Mouse (Mus musculus) left cerebral cortex, adult 8-10 months (tissue): ENCODE measurements around the gene Tenm4. TPM values are rescaled to one million over a fixed set of nuclear protein-coding genes. Genes with fewer than 3 reads are reported as not detected.

Source experiments
- DNase-seq, 2 experiments: peaks; one replicate each; pipeline ENCODE4 v3.0.0; 2022; ENCODE audit warnings: low spot score in 2 of 2
- total RNA-seq, 4 experiments: library from RNA; stranded (reverse); gene quantifications; 2 replicates each; pipeline ENCODE4 v1.2.4; 2022

Tenm4 gene
- total RNA-seq, 4 experiments from 2014 or later: 118 to 143 (median 135) TPM

DNA sequence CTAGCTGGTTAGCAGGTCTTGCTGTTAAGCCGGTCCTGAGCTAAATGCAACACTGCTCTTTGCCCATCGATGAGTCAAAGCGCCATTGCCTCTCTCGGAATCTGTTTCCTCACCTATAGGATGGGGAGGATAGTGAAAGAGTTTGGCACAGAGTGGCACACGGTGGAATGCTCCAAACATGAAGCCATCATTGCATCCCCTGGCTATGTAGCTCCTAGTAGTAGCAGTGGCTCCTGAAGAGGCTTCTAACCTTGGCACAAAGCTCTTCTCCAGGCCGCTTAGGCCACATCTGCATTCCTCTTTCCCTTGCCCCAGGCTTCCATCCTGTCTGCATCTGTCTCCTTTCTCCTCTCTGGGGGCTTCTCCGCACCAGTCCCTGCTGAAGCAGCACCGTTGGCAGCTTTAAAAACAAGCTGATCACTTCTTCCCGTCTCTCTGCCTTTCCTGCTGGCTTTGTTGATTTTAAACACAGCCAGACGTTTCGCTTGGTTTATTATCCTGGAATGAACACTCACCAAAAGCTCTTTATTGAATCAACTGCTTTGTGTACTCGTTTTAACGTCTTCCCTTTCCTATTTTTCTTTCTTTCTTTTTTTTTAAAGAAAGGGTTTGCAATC, 626.8 kb downstream of the Tenm4 start:
- DNase-seq: no peak

DNA sequence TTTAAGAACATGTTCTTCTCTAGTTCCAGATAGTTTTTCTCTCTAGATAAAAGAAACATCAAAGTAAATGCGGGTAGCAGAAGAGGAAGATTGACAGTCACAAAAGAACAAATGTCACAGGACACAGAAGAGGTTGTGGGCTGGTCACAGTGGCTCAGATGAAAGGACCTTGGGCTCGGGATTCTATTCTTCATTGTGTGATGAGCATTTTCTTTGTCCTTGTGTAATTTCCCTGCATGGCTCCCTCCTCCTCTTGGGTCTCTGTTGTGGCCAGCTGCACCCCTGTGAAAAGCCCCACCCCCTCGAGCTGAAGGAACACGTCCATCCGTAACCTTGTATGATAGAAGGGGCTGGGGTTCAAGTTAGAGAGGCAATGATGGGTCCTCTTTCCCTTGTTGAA, 628.8 kb downstream of the Tenm4 start:
- DNase-seq: no peak

DNA sequence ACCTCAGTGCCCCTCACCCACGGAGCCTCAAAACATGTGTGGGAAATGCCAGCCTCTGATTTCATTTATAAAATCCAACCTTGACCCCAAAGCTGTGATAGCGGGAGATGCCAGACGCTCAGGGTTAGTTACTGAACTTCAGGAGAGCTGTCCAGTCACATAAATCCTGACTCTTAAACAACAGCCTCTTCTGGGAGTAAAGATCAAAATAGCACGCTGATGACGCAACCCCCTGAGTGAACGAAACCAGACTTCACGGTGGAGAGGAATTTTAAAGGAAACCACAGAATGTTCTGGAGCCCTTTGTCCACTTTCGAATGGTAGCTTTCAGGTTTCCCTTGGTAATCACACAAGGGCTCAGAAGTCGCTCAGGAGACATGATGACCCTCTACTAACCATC, 630.3 kb downstream of the Tenm4 start:
- no peak for DNase-seq

DNA sequence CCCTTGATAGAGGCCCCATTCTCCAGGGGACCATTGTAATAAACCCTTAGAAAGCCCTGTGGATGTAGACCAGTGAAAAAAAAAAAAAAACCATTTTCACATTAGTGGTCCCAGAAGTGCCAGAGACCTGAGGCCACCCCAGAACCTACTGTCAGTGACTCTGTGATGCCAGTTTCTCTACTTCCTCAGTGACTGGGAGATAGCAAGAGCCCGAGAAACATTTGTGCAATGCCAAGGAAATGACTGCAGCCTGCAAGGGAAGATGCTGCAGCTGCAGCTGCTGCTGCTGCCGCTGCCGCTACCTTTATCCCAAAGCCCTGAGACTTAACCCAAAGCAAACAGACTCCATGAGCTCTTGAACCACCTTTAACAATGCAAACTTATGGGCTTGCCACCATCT, 631.2 kb downstream of the Tenm4 start:
- no peak for DNase-seq

GRCm38 (mm10) chr7:96806561-96806960, 635.5 kb downstream of the Tenm4 start:
- DNase-seq: no peak

- DNase-seq: no peak
Measured at GRCm38 (mm10) chr7:96807281-96808058, 636.4 kb downstream of the Tenm4 start.

- no peak for DNase-seq
Measured at GRCm38 (mm10) chr7:96808059-96808646, 637.1 kb downstream of the Tenm4 start.

- DNase-seq: no peak
Measured at GRCm38 (mm10) chr7:96811691-96812090, 640.6 kb downstream of the Tenm4 start.

GRCm38 (mm10) chr7:96813036-96813435, 642.0 kb downstream of the Tenm4 start:
- no peak for DNase-seq

GRCm38 (mm10) chr7:96813497-96814400, 642.7 kb downstream of the Tenm4 start:
- DNase-seq: no peak

DNA sequence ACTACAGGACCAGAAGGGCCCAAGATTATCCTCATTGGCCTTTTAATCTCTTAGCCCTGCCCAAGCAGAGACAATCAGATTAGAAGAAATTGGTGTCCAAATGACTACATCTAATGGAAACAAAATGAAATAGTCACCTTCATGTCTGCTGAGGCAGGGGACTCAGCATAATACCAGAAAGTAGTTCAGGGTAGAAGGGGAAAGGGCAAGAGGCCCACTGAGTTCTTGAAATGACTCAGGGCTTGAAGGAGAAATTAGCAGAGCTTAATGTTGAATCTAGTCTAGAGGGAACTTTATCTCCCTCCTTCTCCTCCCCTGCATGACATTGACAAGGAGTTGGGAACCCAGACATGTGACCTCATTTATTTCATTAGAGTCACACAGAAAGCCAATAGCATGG, 643.5 kb downstream of the Tenm4 start:
- DNase-seq: no peak

DNA sequence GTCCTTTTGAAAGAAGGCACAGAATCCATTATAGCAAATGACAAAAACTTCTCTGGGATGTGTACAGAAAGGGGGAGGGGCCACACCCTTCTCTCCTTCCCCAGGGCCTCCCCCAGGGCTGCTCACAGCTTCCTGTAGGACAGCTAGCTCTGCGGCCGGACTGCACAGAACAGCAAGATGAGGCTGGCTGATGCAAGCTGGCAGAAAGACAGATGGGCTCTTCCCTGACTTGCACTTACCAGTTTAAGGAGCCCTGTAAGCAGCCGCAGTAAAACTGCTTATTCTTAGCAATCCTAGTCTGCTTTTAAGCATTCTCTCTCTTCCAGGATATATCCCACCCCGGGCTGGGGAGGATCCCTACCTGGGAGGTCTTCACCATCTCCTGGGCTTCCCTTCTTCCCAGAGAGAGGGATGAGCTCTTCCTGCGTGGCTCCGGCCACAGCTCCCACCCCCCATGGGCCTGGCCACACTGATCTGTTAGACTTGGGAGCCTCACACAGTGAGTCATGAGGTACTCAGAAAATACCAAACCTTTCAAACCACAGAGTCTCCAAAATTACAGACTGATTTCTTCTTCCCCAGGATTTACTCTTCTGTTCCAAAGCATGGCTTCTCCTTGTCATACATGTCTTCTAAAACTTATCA, 646.1 kb downstream of the Tenm4 start:
- no peak for DNase-seq

DNA sequence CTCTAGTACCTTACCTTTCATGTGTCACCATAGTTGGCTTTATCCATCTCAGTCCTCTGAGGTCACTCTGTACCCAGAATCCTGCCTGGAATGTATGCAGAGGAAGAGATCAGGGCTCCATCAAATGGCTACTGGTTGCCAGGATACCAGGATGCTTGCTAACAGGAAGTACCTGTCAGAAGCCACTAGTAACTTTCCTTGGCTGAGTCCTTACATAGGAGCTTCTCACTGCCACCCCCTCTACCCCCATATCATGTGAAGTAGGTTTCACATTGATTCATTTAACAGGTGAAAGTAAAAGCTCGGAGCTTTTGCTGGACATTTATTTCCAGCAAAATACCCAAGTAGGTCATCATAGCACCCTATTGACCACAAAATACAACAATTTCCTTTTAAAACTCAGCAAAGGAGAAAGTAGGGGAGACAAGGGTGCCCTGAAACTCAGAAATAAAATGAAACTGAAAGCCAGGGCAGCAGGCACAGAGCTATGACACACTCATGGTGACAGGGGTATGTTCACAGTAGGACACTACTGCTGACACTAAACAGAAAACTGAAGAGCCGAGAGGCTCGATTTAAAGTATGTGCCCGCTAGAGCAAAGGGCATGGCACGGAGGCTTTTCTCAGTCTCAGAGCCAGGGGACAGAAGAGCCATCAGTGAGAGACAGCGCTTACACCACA, 647.3 kb downstream of the Tenm4 start:
- no peak for DNase-seq

GRCm38 (mm10) chr7:96819538-96819937, 648.5 kb downstream of the Tenm4 start:
- peak in 1 of 2 experiments; percentile 62 for DNase-seq

DNA sequence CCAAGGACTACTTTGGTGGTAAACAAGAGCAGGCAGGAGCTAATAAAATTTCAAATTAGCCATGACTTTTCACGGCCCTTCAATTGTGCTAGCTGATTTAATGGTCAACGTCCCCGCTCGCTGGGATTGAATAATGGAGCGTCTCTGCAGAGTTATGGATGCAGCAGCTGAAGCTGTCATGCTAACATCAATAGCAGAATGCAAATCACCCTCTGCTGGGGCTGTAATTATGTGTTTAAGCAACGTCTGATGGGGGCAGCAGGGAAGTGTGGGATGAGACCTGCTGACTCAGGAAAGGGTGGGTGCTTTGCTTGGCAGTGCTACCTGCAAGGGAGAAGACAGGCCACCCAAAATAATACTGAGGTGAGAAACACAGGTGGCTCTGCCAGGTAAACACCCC, 649.3 kb downstream of the Tenm4 start:
- no peak for DNase-seq

DNA sequence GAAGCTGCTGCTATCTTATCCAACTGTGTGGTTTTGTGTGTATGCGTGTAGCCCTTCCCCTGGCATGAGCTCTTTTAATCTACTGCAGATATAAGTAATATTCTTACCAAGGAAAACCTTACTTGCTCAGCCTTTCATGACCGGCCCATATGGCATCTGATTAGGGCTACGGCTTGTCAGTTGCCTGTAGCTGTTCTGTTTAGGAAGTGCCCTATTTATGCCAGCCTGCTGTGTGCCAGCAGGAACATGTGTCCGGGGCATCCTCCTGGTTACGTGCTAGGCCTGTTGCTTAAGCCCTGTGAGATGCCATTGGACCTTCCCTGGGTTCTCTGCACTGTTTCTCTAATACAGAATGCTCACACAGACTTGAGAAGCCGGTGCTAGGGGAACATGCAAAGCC, 655.1 kb downstream of the Tenm4 start:
- no peak for DNase-seq

GRCm38 (mm10) chr7:96826672-96827071, 655.6 kb downstream of the Tenm4 start:
- no peak for DNase-seq

- DNase-seq: no peak
Measured at GRCm38 (mm10) chr7:96832551-96832950, 661.5 kb downstream of the Tenm4 start.

DNA sequence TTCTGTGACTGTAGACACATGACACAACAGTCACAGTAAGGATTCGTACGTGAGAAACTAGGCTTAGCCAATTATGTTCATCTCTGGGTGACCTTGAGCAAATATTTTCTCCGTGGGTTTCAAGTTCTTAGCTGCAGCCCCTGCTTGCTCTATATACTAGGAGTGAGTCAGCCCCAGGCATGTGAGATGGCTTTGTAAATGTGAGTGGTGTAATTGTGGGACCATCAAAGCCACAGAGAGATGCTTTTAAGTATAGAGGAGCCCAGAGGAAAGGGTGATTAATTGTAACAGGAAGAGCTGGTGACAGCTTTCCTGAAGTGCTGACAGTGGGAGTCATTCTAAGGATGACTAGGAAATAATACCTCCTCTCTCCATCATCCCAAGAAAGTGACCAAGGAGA, 662.0 kb downstream of the Tenm4 start:
- no peak for DNase-seq

DNA sequence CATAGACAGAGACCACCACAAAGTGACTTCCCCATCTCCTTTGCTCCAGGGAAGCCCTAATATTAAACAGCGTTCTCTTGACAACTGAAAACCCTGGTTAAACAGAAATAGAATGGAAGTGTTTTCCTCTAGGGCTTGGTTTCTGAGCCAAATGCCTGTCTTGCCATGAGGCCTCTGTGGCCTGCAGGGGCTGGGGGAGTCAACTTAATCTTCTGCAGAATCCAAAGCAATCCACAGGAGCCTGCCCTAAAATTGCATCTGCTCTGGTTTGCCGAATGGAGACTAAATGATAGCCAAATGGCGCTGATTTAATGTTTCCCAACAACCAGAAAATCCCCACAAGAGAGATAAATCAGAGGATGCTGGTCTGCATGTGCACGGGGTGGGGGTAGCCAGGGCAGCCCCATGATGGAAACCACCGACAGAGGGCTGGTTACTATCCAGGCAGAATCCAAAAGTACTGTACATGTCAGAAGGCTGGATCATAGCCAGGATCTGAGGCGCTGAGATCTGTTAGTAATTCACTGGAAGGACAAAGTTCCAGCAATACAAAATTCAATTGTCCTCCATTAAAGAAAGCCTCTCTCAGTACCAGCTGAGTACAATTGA, 663.7 kb downstream of the Tenm4 start:
- no peak for DNase-seq
